Mouse (Mus musculus) CH12.LX (cell line): ENCODE data around the gene Celf2.

Experiments used
- ETS1 ChIP-seq: conservative IDR thresholded peaks from 2 replicates; pipeline ENCODE4 v1.6.1; 2012; ENCODE audit warnings: low read depth, mild to moderate bottlenecking, inconsistent platforms, low read length, improper control_type of control experiment, moderate library complexity
- HCFC1 ChIP-seq: IDR thresholded peaks from 2 replicates; pipeline ENCODE4 v1.6.1; 2012; ENCODE audit warnings: low read depth, mild to moderate bottlenecking, inconsistent platforms, low read length, improper control_type of control experiment
- POLR2A ChIP-seq: IDR thresholded peaks from 2 replicates; pipeline ENCODE4 v1.6.1; 2011; ENCODE audit warnings: low read depth, mild to moderate bottlenecking, improper control_type of control experiment, low read length
- RCOR1 ChIP-seq: conservative IDR thresholded peaks from 2 replicates; pipeline ENCODE4 v1.6.1; 2012; ENCODE audit warnings: low read depth, mild to moderate bottlenecking, inconsistent platforms, low read length, improper control_type of control experiment
- TCF12 ChIP-seq: IDR thresholded peaks from 2 replicates; pipeline ENCODE4 v1.6.1; 2014; ENCODE audit warnings: low read depth, mild to moderate bottlenecking, inconsistent platforms, low read length, improper control_type of control experiment
- ZC3H11A ChIP-seq: IDR thresholded peaks from 2 replicates; pipeline ENCODE4 v1.6.1; 2012; ENCODE audit warnings: low read depth, mild to moderate bottlenecking, inconsistent platforms, low read length, improper control_type of control experiment

- no peak for TF ChIP-seq ETS1
- no peak for TF ChIP-seq TCF12
- no peak for TF ChIP-seq ZC3H11A
- TF ChIP-seq RCOR1 = no peak
- no peak for TF ChIP-seq POLR2A
- TF ChIP-seq HCFC1 = no peak
Observed at GRCm38 (mm10) chr2:7080794-7081783, 428.3 kb downstream of the Celf2 start.
